Mouse (Mus musculus): ENCODE data around the gene Tfap2e.

GRCm38 (mm10) chr4:126689457-126689856 is 46.6 kb downstream of the Tfap2e start:
- TF ChIP-seq GATA1 (IDR thresholded peaks at IDR 0.05; ENCODE audit: borderline replicate concordance, low read length) (no peak), FLI1 (IDR thresholded peaks at IDR 0.05; ENCODE audit: low read length) (no peak)
